Mouse (Mus musculus): ENCODE results near the gene Cdh20.

Cdh20 gene

GRCm38 (mm10) chr1:104933051-104933450 lies 164.7 kb downstream of the Cdh20 start:
- WGBS: 81% methylated on average over 7 of the region's 7 CpGs

GRCm38 (mm10) chr1:104936966-104937365 lies 168.6 kb downstream of the Cdh20 start:
- WGBS: 90% methylated on average over 4 of the region's 4 CpGs

GRCm38 (mm10) chr1:104944470-104945109 lies 176.3 kb downstream of the Cdh20 start:
- 25% methylated on average over 2 of the region's 2 CpGs for WGBS

- 96% methylated on average over 2 of the region's 2 CpGs for WGBS
Measured at GRCm38 (mm10) chr1:104945110-104945489, 176.8 kb downstream of the Cdh20 start.

GRCm38 (mm10) chr1:104949640-104950039 lies 181.3 kb downstream of the Cdh20 start:
- 86% methylated on average over 2 of the region's 2 CpGs for WGBS

GRCm38 (mm10) chr1:104957046-104957445 lies 188.7 kb downstream of the Cdh20 start:
- whole genome bisulfite sequencing: 42% methylated on average over 6 of the region's 6 CpGs

GRCm38 (mm10) chr1:104961670-104962069 lies 193.3 kb downstream of the Cdh20 start:
- WGBS: 93% methylated on average over 3 of the region's 3 CpGs

GRCm38 (mm10) chr1:104962257-104962656 lies 193.9 kb downstream of the Cdh20 start:
- 64% methylated on average over 4 of the region's 4 CpGs for WGBS

- WGBS: 39% methylated on average over 2 of the region's 2 CpGs
Measured at GRCm38 (mm10) chr1:104979068-104979467, 210.7 kb downstream of the Cdh20 start.

GRCm38 (mm10) chr1:104980273-104980672 lies 211.9 kb downstream of the Cdh20 start:
- WGBS: 81% methylated on average over 1 of the region's 1 CpGs

GRCm38 (mm10) chr1:104986222-104986973 lies 218.1 kb downstream of the Cdh20 start:
- 26% methylated on average over 5 of the region's 5 CpGs for WGBS

GRCm38 (mm10) chr1:104987526-104987925 lies 219.2 kb downstream of the Cdh20 start:
- 93% methylated on average over 16 of the region's 16 CpGs for WGBS

GRCm38 (mm10) chr1:104993905-104994611 lies 225.7 kb downstream of the Cdh20 start:
- WGBS: 50% methylated on average over 51 of the region's 51 CpGs

- 71% methylated on average over 3 of the region's 3 CpGs for WGBS
Measured at GRCm38 (mm10) chr1:104994612-104994986, 226.3 kb downstream of the Cdh20 start.

- WGBS: 85% methylated on average over 2 of the region's 2 CpGs
Measured at GRCm38 (mm10) chr1:104997814-104998213, 229.5 kb downstream of the Cdh20 start.

GRCm38 (mm10) chr1:105002179-105002578 lies 233.8 kb downstream of the Cdh20 start:
- WGBS: 64% methylated on average over 1 of the region's 1 CpGs

- 55% methylated on average over 1 of the region's 1 CpGs for WGBS
Measured at GRCm38 (mm10) chr1:105003786-105004185, 235.5 kb downstream of the Cdh20 start.

GRCm38 (mm10) chr1:105012616-105013015 lies 244.3 kb downstream of the Cdh20 start:
- 57% methylated on average over 2 of the region's 2 CpGs for WGBS

- 33% methylated on average over 1 of the region's 1 CpGs for WGBS
Measured at GRCm38 (mm10) chr1:105013291-105013690, 245.0 kb downstream of the Cdh20 start.

GRCm38 (mm10) chr1:105041668-105042067 lies 273.3 kb downstream of the Cdh20 start:
- 86% methylated on average over 3 of the region's 3 CpGs for WGBS

Data from cerebral cortex, adult 2 months (tissue).